Mouse (Mus musculus) frontal cortex, adult (tissue): ENCODE data around the gene Cfap157.
A peak's percentile ranks its signal among the peaks of the same experiment; 100 is the strongest.

Source experiments
- ATAC-seq: cut with Nextera tagmentation; 2 replicates; pipeline ENCODE4 v1.9.2; 2017; ENCODE audit warnings: mild to moderate bottlenecking, moderate library complexity, mixed read lengths; ENCODE audit not compliant: low TSS enrichment

Cfap157 gene

GRCm38 (mm10) chr2:32784048-32784681 lies at the start of gene Cfap157:
Gene Cfap157 (minus strand): TSS chr2:32784428.
- peak; percentile 50; the same call in 1 of the 2 replicates for ATAC-seq

GRCm38 (mm10) chr2:32828979-32829676 lies 44.9 kb upstream of the Cfap157 start:
- ATAC-seq, result peak; percentile 57

GRCm38 (mm10) chr2:32825796-32826195 lies 41.6 kb upstream of the Cfap157 start:
- no peak for ATAC-seq

DNA sequence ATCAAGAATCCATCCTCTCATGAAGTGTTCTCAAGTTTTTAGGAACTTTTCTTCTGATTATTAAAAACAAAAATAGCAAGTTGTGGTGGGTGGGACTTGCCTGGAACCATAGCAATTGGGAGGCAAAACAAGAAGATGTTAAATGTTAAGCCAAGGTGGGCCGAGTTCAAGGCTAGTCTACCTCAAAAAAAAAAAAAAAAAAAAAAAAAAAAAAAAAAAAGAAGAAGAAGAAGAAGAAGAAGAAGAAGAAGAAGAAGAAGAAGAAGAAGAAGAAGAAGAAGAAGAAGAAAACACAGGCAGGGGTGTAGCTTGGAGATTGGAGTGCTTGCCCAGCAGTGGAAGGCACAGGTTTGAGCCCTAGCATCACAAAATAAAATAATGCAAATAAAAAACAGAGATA lies 40.5 kb upstream of the Cfap157 start:
- no peak for ATAC-seq

- ATAC-seq, result no peak
Measured at GRCm38 (mm10) chr2:32824181-32824580, 40.0 kb upstream of the Cfap157 start.

DNA sequence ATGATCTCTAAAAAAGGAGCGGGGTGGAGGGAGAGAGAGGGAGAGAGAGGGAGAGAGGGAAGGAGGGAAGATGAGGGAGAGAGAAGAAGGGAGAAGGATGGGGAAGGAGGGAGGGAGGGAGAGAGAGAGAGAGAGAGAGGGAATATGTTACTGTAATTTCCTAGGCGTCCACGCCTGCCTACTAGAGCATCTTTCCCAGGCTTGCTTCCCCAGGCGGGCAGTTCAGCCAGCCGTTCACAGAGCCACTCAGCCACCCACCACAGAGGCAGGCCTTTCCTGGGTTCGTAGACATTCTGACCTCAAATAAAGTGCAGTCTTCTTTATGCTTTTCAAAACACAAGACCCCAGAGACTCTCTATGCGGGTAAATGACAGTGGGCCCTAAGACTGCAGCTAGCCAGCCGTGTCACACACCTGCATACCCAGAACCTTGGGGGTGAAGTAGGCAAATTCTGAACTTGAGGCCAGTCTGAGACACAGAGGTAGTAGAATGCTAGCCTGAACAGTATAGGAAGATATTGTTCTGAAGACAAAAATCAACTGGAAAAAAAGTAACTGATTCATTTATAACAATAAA lies 39.4 kb upstream of the Cfap157 start:
- ATAC-seq, result peak; percentile 52; the same call in 1 of the 2 replicates

DNA sequence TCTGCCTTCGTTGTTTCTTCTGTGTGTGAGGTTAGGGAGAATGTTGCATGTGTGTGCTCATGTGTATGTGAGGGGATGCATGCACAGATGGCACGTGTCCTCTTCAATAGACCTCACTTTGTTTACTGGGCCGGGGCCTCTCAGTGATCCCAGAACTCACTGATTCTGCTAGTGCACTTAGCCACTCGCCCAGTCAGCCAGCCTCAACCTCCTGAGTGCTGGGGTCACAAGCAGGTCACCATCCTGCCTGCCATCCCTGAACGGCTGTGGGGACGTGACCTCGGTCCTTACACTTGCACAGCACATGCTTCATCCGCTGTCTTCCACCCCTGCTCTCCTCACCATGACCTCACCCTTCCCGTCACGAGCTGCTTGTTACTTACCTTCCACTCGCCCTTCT lies 38.9 kb upstream of the Cfap157 start:
- ATAC-seq, result 0 out of 2 replicates have a peak, but pooled peaks have one; percentile 2

GRCm38 (mm10) chr2:32822643-32823042 lies 38.4 kb upstream of the Cfap157 start:
- ATAC-seq, result no peak

DNA sequence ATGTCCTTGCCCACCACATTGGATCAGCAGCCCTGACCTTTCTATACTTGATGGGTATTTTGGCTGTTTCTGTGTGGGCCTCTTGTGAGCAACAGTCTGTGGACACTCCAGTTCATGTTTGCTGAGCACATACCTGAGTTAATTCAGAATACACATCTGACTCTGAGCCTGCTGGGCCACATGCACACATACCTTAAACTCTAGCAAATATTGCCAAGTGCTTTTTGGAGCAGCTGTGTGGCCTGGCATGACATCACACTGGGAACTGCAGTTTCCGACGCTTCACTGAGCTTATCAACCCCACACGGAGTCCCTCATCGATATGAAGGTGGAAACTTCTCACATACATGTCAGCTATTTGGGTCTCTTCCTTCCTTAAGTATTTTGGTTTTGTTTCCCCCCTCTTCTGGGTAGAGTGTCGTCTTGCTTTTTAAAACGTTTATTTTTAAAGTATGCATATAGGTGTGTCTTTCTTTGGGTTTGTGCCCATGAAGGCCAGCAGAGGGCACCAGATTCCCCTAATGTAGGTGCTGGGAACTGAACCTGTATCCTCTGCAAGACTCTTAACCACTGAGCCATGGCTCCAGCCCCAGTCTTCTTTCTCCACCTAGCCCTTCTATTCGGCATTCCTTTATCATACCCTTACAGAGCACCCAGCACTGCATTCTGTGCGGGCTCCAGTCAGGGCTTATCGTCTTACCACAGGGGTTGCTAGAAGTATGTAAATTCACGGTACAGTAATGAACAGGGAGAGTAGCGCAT lies 37.0 kb upstream of the Cfap157 start:
- no peak for ATAC-seq

DNA sequence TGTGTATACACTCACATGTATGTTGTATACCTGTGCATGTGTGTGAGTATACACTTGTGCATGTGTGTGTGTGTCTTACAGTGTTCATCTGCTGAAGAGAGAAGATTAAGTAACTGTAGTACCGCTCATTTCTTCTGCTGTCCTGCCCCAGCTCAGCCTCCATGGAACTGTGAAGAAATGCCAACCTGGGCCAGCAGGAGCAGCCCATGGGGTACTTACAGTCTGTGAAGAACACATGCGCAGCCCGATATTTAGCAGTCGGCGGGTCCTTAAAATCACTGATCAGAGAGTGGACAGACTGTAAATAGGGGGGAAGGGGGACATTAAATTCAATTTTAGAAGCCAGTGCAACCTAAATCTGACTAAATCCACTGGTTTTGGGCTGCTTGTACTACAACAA lies 34.0 kb upstream of the Cfap157 start:
- no peak for ATAC-seq

DNA sequence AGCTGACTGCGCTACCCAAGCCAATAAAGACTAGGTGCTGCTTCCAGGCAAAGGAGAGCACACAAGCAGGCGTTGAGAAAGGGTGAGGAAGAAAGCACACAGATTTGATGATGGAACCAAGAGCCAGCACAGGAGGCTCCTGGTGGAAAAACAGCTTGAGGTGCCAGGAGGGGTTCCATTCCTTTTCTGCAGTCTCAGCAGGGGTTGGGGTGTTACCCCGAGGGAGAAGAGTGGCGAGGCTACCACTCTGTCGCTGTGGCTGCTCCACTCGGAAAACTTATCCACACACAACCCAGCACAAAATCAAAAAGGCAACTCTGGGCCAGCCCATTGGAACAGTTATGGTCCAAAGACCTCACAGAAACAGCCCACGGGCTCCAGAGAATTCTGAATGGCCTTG lies 33.4 kb upstream of the Cfap157 start:
- peak; percentile 25; the same call in 1 of the 2 replicates for ATAC-seq

GRCm38 (mm10) chr2:32816946-32817581 lies 32.8 kb upstream of the Cfap157 start:
- peak; percentile 78 for ATAC-seq

GRCm38 (mm10) chr2:32816497-32816896 lies 32.3 kb upstream of the Cfap157 start:
- ATAC-seq, result no peak

DNA sequence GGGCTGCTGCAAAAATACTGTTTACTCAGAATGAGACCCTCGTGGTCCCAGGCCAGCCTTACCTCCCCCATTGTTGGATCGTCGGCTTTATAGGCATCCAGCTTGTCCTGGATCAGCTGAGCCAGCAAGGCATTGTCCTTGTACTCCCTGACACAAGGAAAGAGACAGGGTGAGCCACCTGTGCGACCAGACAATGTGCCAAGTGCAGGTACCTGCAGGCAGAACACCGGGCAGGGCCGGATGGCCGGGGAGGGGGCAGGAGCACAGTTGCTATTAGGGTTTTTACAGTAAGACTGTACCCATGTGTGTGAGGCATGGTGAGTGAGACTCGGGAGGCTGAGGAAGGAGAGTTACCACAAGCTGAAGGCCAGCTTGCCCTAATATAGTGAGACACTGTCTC lies 27.7 kb upstream of the Cfap157 start:
- ATAC-seq, result no peak

GRCm38 (mm10) chr2:32808816-32809566 lies 24.8 kb upstream of the Cfap157 start:
- ATAC-seq, result no peak

- ATAC-seq, result peak; percentile 75
Measured at GRCm38 (mm10) chr2:32798251-32798962, 14.2 kb upstream of the Cfap157 start.

GRCm38 (mm10) chr2:32795748-32796418 lies 11.7 kb upstream of the Cfap157 start:
- no peak for ATAC-seq

DNA sequence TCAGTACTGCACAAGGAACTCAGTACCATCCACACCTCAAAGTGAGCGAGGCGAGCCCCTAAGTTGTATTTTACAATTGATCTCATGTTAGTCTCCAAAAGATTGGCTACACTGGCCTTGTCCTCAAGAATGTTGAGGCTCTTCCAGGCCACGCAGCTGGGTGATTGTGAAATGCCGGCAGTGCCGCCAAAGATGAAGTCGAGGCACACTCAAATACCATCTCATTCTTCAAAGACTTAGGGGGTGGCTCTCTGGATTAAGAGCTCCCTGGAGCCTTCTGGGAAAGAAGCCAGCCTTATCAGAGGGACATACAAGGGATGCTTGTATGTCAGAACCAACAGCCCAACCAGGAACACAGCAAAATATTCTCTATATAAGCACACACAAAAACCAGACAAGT lies 7.1 kb upstream of the Cfap157 start:
- no peak for ATAC-seq

GRCm38 (mm10) chr2:32788581-32788980 lies 4.4 kb upstream of the Cfap157 start:
- no peak for ATAC-seq

- ATAC-seq, result no peak
Measured at GRCm38 (mm10) chr2:32787176-32787575, 2.9 kb upstream of the Cfap157 start.
